Mouse (Mus musculus) CH12.LX (cell line): Measurements from ENCODE around the gene Slc11a1. TPM values are rescaled to one million over a fixed set of nuclear protein-coding genes. Genes with fewer than 3 reads are reported as not detected.

Source experiments
- DNase-seq: peaks from one replicate; pipeline ENCODE4 v3.0.0-alpha.2; 2013; ENCODE audit errors: extremely low read depth
- H3K27ac ChIP-seq: 2 replicates; pipeline ENCODE4 v1.5.1; 2012; ENCODE audit warnings: low read depth, mild to moderate bottlenecking, control low read depth, moderate library complexity; ENCODE audit not compliant: insufficient read depth
- H3K27me3 ChIP-seq: replicated peaks from 2 replicates; pipeline ENCODE3; 2012; ENCODE audit warnings: inconsistent platforms
- H3K36me3 ChIP-seq, 2 experiments: replicated peaks in 1 of 2; 2 replicates each; pipeline versions ENCODE3 to v1.6.1; 2012; ENCODE audit warnings: inconsistent platforms in 1 of 2, low read length in 1 of 2, mild to moderate bottlenecking in 1 of 2, mixed read lengths in 1 of 2, moderate library complexity in 1 of 2; ENCODE audit not compliant: control insufficient read depth in 1 of 2, insufficient read depth in 1 of 2
- H3K4me1 ChIP-seq, 2 experiments: 2 replicates each; pipeline ENCODE4 v1.6.1; 2012; ENCODE audit warnings: inconsistent platforms in 1 of 2, moderate library complexity in 1 of 2; ENCODE audit not compliant: insufficient read depth in 2 of 2, control insufficient read depth in 1 of 2
- H3K4me2 ChIP-seq: 2 replicates; pipeline ENCODE4 v1.6.1; 2012; ENCODE audit warnings: low read depth, mild to moderate bottlenecking, control low read depth; ENCODE audit not compliant: poor library complexity, insufficient read depth, severe bottlenecking
- H3K4me3 ChIP-seq, 3 experiments: fragments of 150-350 bp in 1 of 3; sonication (generic) in 1 of 3; replicated peaks in 1 of 3; 2 replicates each; pipeline versions ENCODE3 to v1.5.1; 2011 to 2012; ENCODE audit warnings: low read depth in 2 of 3, low read length in 2 of 3, mild to moderate bottlenecking in 2 of 3, moderate library complexity in 2 of 3, control low read depth in 1 of 3, improper control_type of control experiment in 1 of 3, inconsistent platforms in 1 of 3, mixed read lengths in 1 of 3; ENCODE audit not compliant: poor library complexity in 1 of 3
- H3K79me2 ChIP-seq: replicated peaks from 2 replicates; pipeline ENCODE4 v1.6.1; 2012; ENCODE audit warnings: mild to moderate bottlenecking, moderate library complexity; ENCODE audit not compliant: control insufficient read depth, poor library complexity, insufficient read depth, severe bottlenecking; ENCODE audit errors: extremely low read depth
- H3K9ac ChIP-seq: 2 replicates; pipeline ENCODE4 v1.6.1; 2012; ENCODE audit warnings: low read depth, mild to moderate bottlenecking, control low read depth, moderate library complexity; ENCODE audit not compliant: insufficient read depth
- H3K9me3 ChIP-seq: replicated peaks from 2 replicates; pipeline ENCODE3; 2012; ENCODE audit warnings: low read length, inconsistent platforms, mixed read lengths
- BHLHE40 ChIP-seq: IDR thresholded peaks from 2 replicates; pipeline ENCODE4 v1.6.1; 2011; ENCODE audit warnings: mild to moderate bottlenecking, low read depth, low read length, improper control_type of control experiment
- CHD1 ChIP-seq: IDR thresholded peaks from 2 replicates; pipeline ENCODE4 v1.6.1; 2012; ENCODE audit warnings: low read depth, low read length, improper control_type of control experiment, inconsistent platforms
- CTCF ChIP-seq, 2 experiments: IDR thresholded peaks in 1 of 2; conservative IDR thresholded peaks in 1 of 2; 2 replicates each; pipeline ENCODE4 v1.5.1; 2011 to 2012; ENCODE audit warnings: low read depth in 2 of 2, low read length in 2 of 2, improper control_type of control experiment in 1 of 2, inconsistent platforms in 1 of 2, mild to moderate bottlenecking in 1 of 2, moderate library complexity in 1 of 2
- E2F4 ChIP-seq: IDR thresholded peaks from 2 replicates; pipeline ENCODE4 v1.6.1; 2011; ENCODE audit warnings: low read depth, low read length, improper control_type of control experiment; ENCODE audit not compliant: insufficient replicate concordance
- ELF1 ChIP-seq: IDR thresholded peaks from 2 replicates; pipeline ENCODE4 v1.6.1; 2014; ENCODE audit warnings: low read depth, mild to moderate bottlenecking, inconsistent platforms, low read length, improper control_type of control experiment
- EP300 ChIP-seq: IDR thresholded peaks from 2 replicates; pipeline ENCODE4 v1.6.1; 2011; ENCODE audit warnings: low read length, improper control_type of control experiment
- ETS1 ChIP-seq: conservative IDR thresholded peaks from 2 replicates; pipeline ENCODE4 v1.6.1; 2012; ENCODE audit warnings: low read depth, mild to moderate bottlenecking, inconsistent platforms, low read length, improper control_type of control experiment, moderate library complexity
- JUN ChIP-seq: IDR thresholded peaks from 2 replicates; pipeline ENCODE4 v1.6.1; 2011; ENCODE audit warnings: low read depth, mild to moderate bottlenecking, low read length, improper control_type of control experiment, moderate library complexity; ENCODE audit not compliant: insufficient read depth
- JUND ChIP-seq: conservative IDR thresholded peaks from 2 replicates; pipeline ENCODE4 v1.6.1; 2011; ENCODE audit warnings: low read depth, low read length, improper control_type of control experiment
- KAT2A ChIP-seq: IDR thresholded peaks from 2 replicates; pipeline ENCODE4 v1.6.1; 2012; ENCODE audit warnings: low read length, improper control_type of control experiment, inconsistent platforms; ENCODE audit not compliant: insufficient replicate concordance
- MAX ChIP-seq: IDR thresholded peaks from 2 replicates; pipeline ENCODE4 v1.6.1; 2011; ENCODE audit warnings: low read length, improper control_type of control experiment
- MAZ ChIP-seq: IDR thresholded peaks from 2 replicates; pipeline ENCODE4 v1.6.1; 2012; ENCODE audit warnings: low read depth, mild to moderate bottlenecking, inconsistent platforms, low read length, improper control_type of control experiment, moderate library complexity
- MYC ChIP-seq: IDR thresholded peaks from 2 replicates; pipeline ENCODE4 v1.6.1; 2011; ENCODE audit warnings: low read depth, mild to moderate bottlenecking, improper control_type of control experiment, low read length
- NRF1 ChIP-seq: IDR thresholded peaks from 2 replicates; pipeline ENCODE4 v1.6.1; 2014; ENCODE audit warnings: low read depth, mild to moderate bottlenecking, inconsistent platforms, low read length, improper control_type of control experiment, moderate library complexity
- POLR2AphosphoS2 ChIP-seq: IDR thresholded peaks from 2 replicates; pipeline ENCODE4 v1.6.1; 2011; ENCODE audit warnings: low read depth, low read length, improper control_type of control experiment
- RCOR1 ChIP-seq: conservative IDR thresholded peaks from 2 replicates; pipeline ENCODE4 v1.6.1; 2012; ENCODE audit warnings: low read depth, mild to moderate bottlenecking, inconsistent platforms, low read length, improper control_type of control experiment
- SMC3 ChIP-seq: IDR thresholded peaks from 2 replicates; pipeline ENCODE4 v1.6.1; 2011; ENCODE audit warnings: low read depth, low read length, improper control_type of control experiment
- USF1 ChIP-seq: IDR thresholded peaks from 2 replicates; pipeline ENCODE4 v1.6.1; 2014; ENCODE audit warnings: low read depth, mild to moderate bottlenecking, inconsistent platforms, low read length, improper control_type of control experiment
- USF2 ChIP-seq: conservative IDR thresholded peaks from 2 replicates; pipeline ENCODE4 v1.6.1; 2011; ENCODE audit warnings: low read depth, low read length, improper control_type of control experiment
- ZKSCAN1 ChIP-seq: IDR thresholded peaks from 2 replicates; pipeline ENCODE4 v1.6.1; 2012; ENCODE audit warnings: low read depth, inconsistent platforms, low read length, improper control_type of control experiment, borderline replicate concordance
- ZMIZ1 ChIP-seq: IDR thresholded peaks from 2 replicates; pipeline ENCODE4 v1.6.1; 2012; ENCODE audit warnings: low read depth, mild to moderate bottlenecking, inconsistent platforms, low read length, improper control_type of control experiment
- dilution Hi-C: fragments of 300-500 bp; cut with MboI; formaldehyde crosslinking; loops from 2 replicates; pipeline ENCODE4 v1.14.3; 2020; ENCODE audit warnings: low sequenced_read_pairs; ENCODE audit not compliant: extremely low pct_unique_long_range_greater_than_20kb, extremely low pct_ligation_motif_present
- in situ Hi-C: fragments of 300-500 bp; cut with MboI; formaldehyde crosslinking; loops from 3 replicates; pipeline ENCODE4 v1.14.3; 2019; ENCODE audit warnings: low sequenced_read_pairs, low pct_ligation_motif_present, low pct_unique_long_range_greater_than_20kb, mixed read lengths
- polyA plus RNA-seq: library from polyadenylated mRNA; unstranded; fragments of >175 nt; gene quantifications from 2 replicates; pipeline ENCODE4 v1.2.1, GENCODE M21; 2012; ENCODE audit warnings: low read depth; ENCODE audit not compliant: insufficient read length
- total RNA-seq, 2 experiments: library from RNA; depleted of rRNA; stranded (reverse); fragments of 300-350 nt in 1 of 2; fragments of >200 nt in 1 of 2; gene quantifications; 2 replicates each; pipeline ENCODE4 v1.2.3; 2012 to 2014

Gene Slc11a1
- total and polyA plus RNA-seq, 3 experiments: 17.0 to 96.4 (median 35.7) TPM

GRCm38 (mm10) chr1:74352532-74353096 lies 22.4 kb upstream of the Slc11a1 start:
- peak overlapping the region; percentile 10 to 59 (median 56) for H3K4me3 ChIP-seq
- H3K9ac ChIP-seq: peak overlapping the region; percentile 45; the same call in 1 of the 2 replicates
- no peaks in the 10 kb centered on the region for H3K9me3 ChIP-seq
- H3K27ac ChIP-seq: peak overlapping the region; percentile 96
- H3K4me1 ChIP-seq: peaks cover 49 to 83% of the 10 kb centered on the region in 2 experiments
- peaks cover 69 to 78% of the 10 kb centered on the region in 2 experiments for H3K36me3 ChIP-seq
- DNase-seq: peak; percentile 56
- H3K4me2 ChIP-seq: no peak overlapping the region
- H3K79me2 ChIP-seq: peaks cover 13% of the 10 kb centered on the region
- H3K27me3 ChIP-seq: no peaks in the 10 kb centered on the region
- in situ Hi-C loops: no loop called here
- TF ChIP-seq POLR2AphosphoS2 (0 out of 2 replicates have a peak, but pooled peaks have one; percentile 50), E2F4 (no peak), MAX (no peak), CTCF (conservative IDR thresholded peaks at IDR 0.05 in 1 of 2, IDR thresholded peaks at IDR 0.05 in 1 of 2; ENCODE audit: low read depth in 2 of 2, low read length in 2 of 2) (no peak), CHD1 (no peak), USF2 (no peak), ETS1 (0 out of 2 replicates have a peak, but pooled peaks have one; percentile 21), BHLHE40 (peak; percentile 19; the same call in 1 of the 2 replicates), NRF1 (no peak), EP300 (peak; percentile 57), JUN (no peak), MYC (no peak), JUND (no peak), RCOR1 (no peak)
- dilution Hi-C loops: no loop called here

GRCm38 (mm10) chr1:74353453-74354229 lies 21.4 kb upstream of the Slc11a1 start:
- peak overlapping the region; percentile 96; the same call in 1 of the 2 replicates for H3K27ac ChIP-seq
- DNase-seq: no peak
- no peaks in the 10 kb centered on the region for H3K9me3 ChIP-seq
- H3K4me1 ChIP-seq: peaks cover 43 to 81% of the 10 kb centered on the region in 2 experiments
- dilution Hi-C loops (no loop called here), in situ Hi-C loops (no loop called here)
- TF ChIP-seq SMC3 (no peak), ZMIZ1 (peak; percentile 57), USF1 (no peak), CHD1 (0 out of 2 replicates have a peak, but pooled peaks have one; percentile 31), ZKSCAN1 (peak; percentile 67; the same call in 1 of the 2 replicates), ELF1 (no peak), MAZ (no peak), KAT2A (no peak), USF2 (no peak), E2F4 (no peak)
- H3K4me3 ChIP-seq: peak overlapping the region in 2 of 3 experiments; percentile 56 to 59
- no peak overlapping the region for H3K4me2 ChIP-seq
- no peaks in the 10 kb centered on the region for H3K27me3 ChIP-seq
- peaks cover 61 to 71% of the 10 kb centered on the region in 2 experiments for H3K36me3 ChIP-seq
- no peak overlapping the region for H3K9ac ChIP-seq
- peaks cover 3% of the 10 kb centered on the region; the same call in 1 of the 2 replicates for H3K79me2 ChIP-seq
